In genomic region chr4:155164550-155164949, GRCm38 (mm10) we compare ENCODE assay signal across 8 mouse cellular contexts. TPM values are rescaled to one million over a fixed set of nuclear protein-coding genes. Genes with fewer than 3 reads are reported as not detected.
DNase-seq lines count a peak whose midpoint lies in the region; ATAC-seq and TF ChIP-seq lines count a peak whose summit lies in the region.

No protein-coding gene starts in this region.

- H3K4me1 ChIP-seq in neural tube, embryonic 13.5 days (replicated peaks): peaks cover 68% of the 10 kb centered on the region
- peaks cover 61% of the 10 kb centered on the region for H3K4me1 ChIP-seq in heart, postnatal 0 days (ENCODE audit: control insufficient read depth, insufficient read depth)

- no peak overlapping the region for H3K4me2 ChIP-seq in neural tube, embryonic 13.5 days
- no peak overlapping the region for H3K4me2 ChIP-seq in heart, postnatal 0 days (ENCODE audit: low read depth, low read length)

- no peak for DNase-seq in neural tube, embryonic 10.5 days (ENCODE audit: extremely low spot score, low spot score)
- DNase-seq in cerebellum, adult 9-11 months: peak; percentile 84
- peak; percentile 91 for DNase-seq in heart, postnatal 0 days (ENCODE audit: low spot score)
- DNase-seq in large intestine, adult 2 months (ENCODE audit: low read depth, low spot score): peak; percentile 98
- DNase-seq in B cell, adult 2 months: no peak
- no peak for DNase-seq in thymus, postnatal 36 days
- DNase-seq in left cerebral cortex, adult 9 months (ENCODE audit: low spot score in 2 of 2): no peak

- peak overlapping the region; percentile 39; the same call in 1 of the 2 replicates for H3K27ac ChIP-seq in neural tube, embryonic 13.5 days (replicated peaks)
- peak overlapping the region; percentile 76 for H3K27ac ChIP-seq in heart, postnatal 0 days (ENCODE audit: low read depth)

- H3K36me3 ChIP-seq in neural tube, embryonic 13.5 days: peaks cover 3% of the 10 kb centered on the region; the same call in 1 of the 2 replicates
- peaks cover 6% of the 10 kb centered on the region for H3K36me3 ChIP-seq in heart, postnatal 0 days (replicated peaks; ENCODE audit: control insufficient read depth, insufficient read depth, low read length)

- TF ChIP-seq EP300 in heart, postnatal 0 days (IDR thresholded peaks at IDR 0.05; ENCODE audit: low read depth): peak; percentile 90

- H3K4me3 ChIP-seq in neural tube, embryonic 13.5 days: no peak overlapping the region
- H3K4me3 ChIP-seq in heart, postnatal 0 days (ENCODE audit: low read depth, low read length): no peak overlapping the region

- 69% methylated on average over 6 of the region's 6 CpGs for WGBS in neural tube, embryonic 13.5 days
- WGBS in heart, postnatal 0 days: 18% methylated on average over 6 of the region's 6 CpGs
- 11% methylated on average over 6 of the region's 6 CpGs for WGBS in large intestine, adult 2 months

- no peak for TF ChIP-seq CTCF in heart, postnatal 0 days (IDR thresholded peaks at IDR 0.05; ENCODE audit: low read depth)

- H3K27me3 ChIP-seq in neural tube, embryonic 13.5 days: no peaks in the 10 kb centered on the region
- H3K27me3 ChIP-seq in heart, postnatal 0 days (ENCODE audit: control insufficient read depth, insufficient read depth, low read length): no peaks in the 10 kb centered on the region

- no peak overlapping the region for H3K9ac ChIP-seq in neural tube, embryonic 13.5 days
- H3K9ac ChIP-seq in heart, postnatal 0 days (replicated peaks; ENCODE audit: low read depth, low read length): no peak overlapping the region

- ATAC-seq in neural tube, embryonic 13.5 days (ENCODE audit: low read depth): peak; percentile 28; the same call in 1 of the 2 replicates
- peak; percentile 86 for ATAC-seq in heart, postnatal 0 days (ENCODE audit: insufficient read depth, low read depth)

- H3K9me3 ChIP-seq in neural tube, embryonic 13.5 days: no peaks in the 10 kb centered on the region; the same call in 1 of the 2 replicates
- H3K9me3 ChIP-seq in heart, postnatal 0 days (replicated peaks; ENCODE audit: control insufficient read depth, low read length): no peaks in the 10 kb centered on the region

RNA-seq across cellular contexts. Expression of gene Ski, which starts 57.8 kb away (rescaled TPM):
- 11.3 and 12.2 TPM in 2 replicates for polyA plus RNA-seq in neural tube, embryonic 13.5 days (2015; fragmentation: Nextera tagmentation; extraction: Ambion mirVana)
- total RNA-seq in heart, postnatal 0 days (2014; rRNA removed; ENCODE audit: low replicate concordance): 53.2 and 60.6 TPM in 2 replicates
- polyA plus RNA-seq in heart, postnatal 0 days (2015; fragmentation: Nextera tagmentation; extraction: Ambion mirVana): 7.7 and 9.3 TPM in 2 replicates
- 20.3 and 30.8 TPM in 2 replicates for polyA plus RNA-seq in large intestine, adult 2 months (2012; rRNA removed)

Comparison
In these comparisons a context has a peak if more than half of its experiments do, and no peak if none do; other contexts are left out.
1. DNase-seq: peak in cerebellum, adult 9-11 months (single experiment), heart, postnatal 0 days (single experiment) and large intestine, adult 2 months (single experiment); none in neural tube, embryonic 10.5 days (single experiment), B cell, adult 2 months (0 of 2), thymus, postnatal 36 days (0 of 2) and left cerebral cortex, adult 9 months (0 of 2).